Mouse (Mus musculus) G1E-ER4 (cell line): ENCODE measurements around the gene Plod1. TPM values are rescaled to one million over a fixed set of nuclear protein-coding genes. Genes with fewer than 3 reads are reported as not detected.

Source experiments
- GATA1 ChIP-seq: IDR thresholded peaks from one replicate; pipeline ENCODE4 v1.8.0; 2012; ENCODE audit warnings: low read length, inconsistent platforms
- polyA plus RNA-seq: library from polyadenylated mRNA; stranded (reverse); fragments of >175 nt; gene quantifications from 2 replicates; pipeline ENCODE4 v1.2.3, GENCODE M21; 2012

Plod1 gene
- 1.9 TPM in 2 replicates for polyA plus RNA-seq

DNA sequence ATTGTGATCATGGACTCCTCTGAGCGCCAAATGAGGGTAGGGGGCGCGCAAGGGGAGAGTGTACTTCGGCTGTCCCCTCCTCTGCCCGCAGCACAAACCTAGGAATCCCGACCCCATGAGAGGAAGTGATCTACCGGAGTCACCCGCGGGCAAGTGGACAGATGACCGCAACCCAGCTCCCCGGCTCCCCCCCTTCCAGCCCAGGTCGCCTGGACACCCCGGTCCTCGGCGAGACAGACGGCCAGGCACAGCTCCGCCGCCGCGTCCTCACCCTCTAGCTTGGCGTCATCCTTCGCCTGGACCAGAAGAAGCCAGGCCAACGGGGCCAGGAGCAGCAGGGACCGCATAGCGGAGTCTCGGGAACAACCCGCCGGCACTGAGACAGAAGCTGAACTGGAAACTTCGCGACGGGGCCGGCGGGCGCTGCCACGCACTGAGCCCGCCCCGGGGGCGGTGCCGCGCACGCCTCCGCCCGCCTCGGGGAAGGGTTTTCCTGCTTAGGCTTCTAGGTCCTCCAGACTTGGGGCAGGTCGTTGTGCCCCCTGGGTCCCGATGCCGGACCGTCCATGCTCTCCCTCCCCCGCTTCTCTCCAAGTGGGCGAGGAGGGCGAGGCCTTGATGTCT is at the start of gene Plod1:
TSS of gene Plod1 (minus strand) at position 437 of the 624 bp plus-strand sequence.
- no peak for TF ChIP-seq GATA1

DNA sequence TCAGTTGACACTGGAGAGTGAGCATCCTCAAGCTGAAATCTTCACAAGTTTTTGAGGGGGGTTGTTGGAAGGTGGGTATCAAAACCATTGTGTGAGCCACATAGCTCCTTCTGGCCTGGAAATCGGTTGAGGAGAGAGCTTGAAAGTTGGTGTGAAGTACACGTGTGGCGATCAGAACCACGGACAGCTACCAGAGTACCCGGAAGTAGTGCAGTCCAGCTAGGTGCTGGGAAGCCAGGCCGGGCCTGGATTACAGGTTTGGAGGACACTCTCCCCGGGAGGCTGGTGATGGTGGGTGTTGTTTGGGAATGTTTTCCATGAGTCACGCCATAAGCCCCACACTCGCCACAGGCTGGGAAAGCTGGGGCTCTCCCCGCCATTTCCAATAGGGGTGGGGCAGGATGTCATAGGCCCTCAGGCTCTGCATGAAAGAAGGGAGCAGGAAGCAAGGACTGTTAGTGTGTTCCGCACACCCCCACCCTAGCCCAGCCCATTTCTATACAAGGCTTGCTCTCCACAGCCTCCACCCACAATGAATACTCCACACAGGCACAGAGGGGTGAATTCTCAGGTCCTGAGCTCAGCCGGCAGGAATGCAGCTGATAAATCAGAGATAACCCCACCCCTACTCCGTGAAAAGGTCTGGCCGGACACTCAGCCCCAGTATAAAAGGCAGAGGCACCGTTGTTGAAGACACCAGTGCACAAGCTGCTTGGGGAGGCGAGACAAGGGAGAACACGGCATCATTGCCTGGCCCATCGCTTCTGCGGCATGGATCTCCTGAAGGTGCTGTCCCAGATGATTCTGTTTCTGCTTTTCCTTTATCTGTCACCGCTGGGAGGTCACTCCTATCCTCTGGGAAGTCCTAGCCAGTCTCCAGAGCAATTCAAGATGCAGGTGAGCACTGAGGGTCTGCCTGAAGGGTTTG is 48.9 kb upstream of the Plod1 start, which contains the start of gene Nppb:
TSS of gene Nppb (plus strand) at position 584 of the 928 bp plus-strand sequence.
- no peak for TF ChIP-seq GATA1

- TF ChIP-seq GATA1: no peak
Measured at GRCm38 (mm10) chr4:147979441-147979860, 42.9 kb upstream of the Plod1 start.

DNA sequence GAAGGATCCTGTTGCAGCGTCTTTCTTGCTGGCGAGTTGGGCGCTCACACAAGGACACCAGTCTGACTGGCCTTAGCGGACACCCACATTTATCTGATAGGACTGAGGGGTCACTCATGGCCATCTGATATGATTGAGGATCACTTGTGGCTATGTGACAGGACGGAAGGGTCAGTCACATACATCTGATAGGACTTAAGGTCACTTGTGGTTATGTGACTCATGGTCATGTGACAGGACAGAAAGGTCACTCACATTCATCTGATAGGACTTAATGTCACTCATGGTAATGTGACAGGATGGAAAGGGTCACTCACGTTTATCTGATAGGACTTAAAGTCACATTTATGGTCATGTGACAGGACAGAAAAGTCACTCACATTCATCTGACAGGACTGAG is 41.8 kb upstream of the Plod1 start:
- no peak for TF ChIP-seq GATA1

- no peak for TF ChIP-seq GATA1
Measured at GRCm38 (mm10) chr4:147977726-147978125, 41.2 kb upstream of the Plod1 start.

GRCm38 (mm10) chr4:147976237-147976636 is 39.7 kb upstream of the Plod1 start:
- no peak for TF ChIP-seq GATA1

DNA sequence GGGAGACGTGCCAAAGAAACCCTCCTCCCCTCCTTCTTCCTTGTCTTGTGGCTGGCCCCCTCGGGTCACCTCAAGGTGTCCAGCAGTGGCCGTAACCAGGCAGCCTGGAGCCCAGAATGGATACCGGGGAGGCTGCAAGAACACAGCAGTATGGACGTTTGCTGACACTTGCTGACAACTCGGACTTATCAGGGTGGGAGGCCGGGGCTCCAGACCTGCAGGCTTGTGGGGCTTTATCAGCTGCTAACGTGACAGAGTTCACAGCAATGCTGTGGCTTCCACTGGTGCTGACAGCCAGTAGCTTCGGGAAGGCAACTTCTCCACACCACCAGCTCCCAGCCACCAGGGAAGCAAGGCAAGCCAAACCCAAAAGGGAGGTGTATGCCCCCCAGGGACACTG is 32.8 kb upstream of the Plod1 start:
- TF ChIP-seq GATA1: no peak

DNA sequence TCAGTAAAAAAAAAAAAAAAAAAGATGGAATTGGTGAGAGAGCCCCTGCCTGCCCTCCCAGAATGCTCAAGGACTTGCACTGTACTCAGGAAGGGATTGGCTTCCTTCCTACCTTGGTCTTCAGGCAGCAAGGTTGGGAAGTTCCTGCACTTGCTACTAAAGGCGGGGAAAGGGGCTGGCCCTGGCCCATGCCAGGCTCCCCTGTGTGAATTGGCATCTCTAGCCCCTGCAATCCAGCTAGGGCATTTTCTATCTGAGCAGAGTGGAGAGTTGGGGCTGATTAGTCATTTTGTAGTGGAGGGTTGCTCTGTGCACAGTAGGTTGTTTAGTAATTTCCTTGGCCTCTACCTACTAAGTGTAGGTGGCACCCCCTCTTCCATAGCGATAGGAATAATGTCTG is 32.2 kb upstream of the Plod1 start:
- TF ChIP-seq GATA1: no peak

DNA sequence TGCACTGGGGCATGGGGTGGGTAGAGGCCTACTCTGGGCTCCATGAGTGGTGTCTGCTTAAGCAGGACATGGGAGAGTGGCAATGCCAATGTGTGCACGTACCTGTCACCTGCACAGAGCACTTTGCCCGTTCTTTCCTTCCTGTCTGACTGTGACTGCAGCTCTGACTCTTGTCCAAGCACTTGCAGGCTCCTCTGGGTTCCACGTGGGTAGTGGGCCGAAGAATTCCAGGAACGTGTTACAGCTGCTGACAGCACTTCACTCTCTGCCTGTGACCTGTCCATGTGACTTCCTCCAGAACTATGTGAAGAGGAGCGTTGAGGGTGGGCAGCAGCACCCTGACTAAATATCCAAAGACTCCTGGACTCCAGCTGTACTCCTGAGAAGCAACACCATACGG is 29.1 kb upstream of the Plod1 start:
- no peak for TF ChIP-seq GATA1

- TF ChIP-seq GATA1: no peak
Measured at GRCm38 (mm10) chr4:147963623-147964022, 27.1 kb upstream of the Plod1 start.

- no peak for TF ChIP-seq GATA1
Measured at GRCm38 (mm10) chr4:147962781-147963180, 26.2 kb upstream of the Plod1 start.

GRCm38 (mm10) chr4:147959881-147960831 is 23.6 kb upstream of the Plod1 start:
- TF ChIP-seq GATA1: no peak

- TF ChIP-seq GATA1: no peak
Measured at GRCm38 (mm10) chr4:147957141-147957540, 20.6 kb upstream of the Plod1 start.

DNA sequence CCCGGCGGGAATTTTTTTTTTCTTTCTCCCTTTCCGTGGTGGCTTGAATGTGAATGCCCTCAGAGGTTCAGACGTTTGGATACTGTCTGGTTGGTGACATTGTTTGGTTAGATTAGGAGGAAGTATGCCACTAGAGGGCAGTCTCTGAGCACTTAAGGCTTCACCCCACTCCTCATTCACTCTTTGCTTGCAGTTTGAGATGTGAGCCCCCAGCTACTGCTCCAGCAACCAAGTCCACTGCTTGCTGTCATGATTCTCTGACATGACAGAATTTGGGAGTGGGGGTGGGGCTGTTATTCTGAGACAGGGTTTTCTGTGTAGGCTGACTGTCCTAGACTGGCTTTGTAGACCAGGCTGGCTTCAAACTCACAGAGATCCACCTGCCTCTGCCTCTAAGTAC is 17.0 kb upstream of the Plod1 start:
- TF ChIP-seq GATA1: no peak

DNA sequence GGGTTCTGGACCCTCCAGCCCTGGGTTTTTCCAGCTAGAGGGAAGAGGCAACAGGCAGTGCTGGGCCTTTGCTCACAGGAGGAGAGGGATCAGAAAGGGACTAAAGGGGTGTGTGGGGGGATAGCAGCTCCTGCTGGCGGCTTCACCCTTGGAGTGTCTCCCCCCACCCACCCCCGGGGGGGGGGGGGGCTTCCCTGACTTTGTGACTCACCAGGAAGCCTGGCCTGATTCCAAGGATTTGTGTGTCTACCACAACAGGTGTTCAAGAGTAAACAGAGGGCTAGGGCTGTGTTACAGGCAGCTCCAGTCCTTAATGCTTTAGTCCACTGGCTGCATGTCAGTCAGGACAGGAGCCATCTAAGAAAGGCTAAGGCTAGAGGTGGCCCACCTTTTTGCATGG is 10.9 kb upstream of the Plod1 start:
- no peak for TF ChIP-seq GATA1
